Mouse (Mus musculus): ENCODE measurements around the gene 4930455H04Rik.

DNA sequence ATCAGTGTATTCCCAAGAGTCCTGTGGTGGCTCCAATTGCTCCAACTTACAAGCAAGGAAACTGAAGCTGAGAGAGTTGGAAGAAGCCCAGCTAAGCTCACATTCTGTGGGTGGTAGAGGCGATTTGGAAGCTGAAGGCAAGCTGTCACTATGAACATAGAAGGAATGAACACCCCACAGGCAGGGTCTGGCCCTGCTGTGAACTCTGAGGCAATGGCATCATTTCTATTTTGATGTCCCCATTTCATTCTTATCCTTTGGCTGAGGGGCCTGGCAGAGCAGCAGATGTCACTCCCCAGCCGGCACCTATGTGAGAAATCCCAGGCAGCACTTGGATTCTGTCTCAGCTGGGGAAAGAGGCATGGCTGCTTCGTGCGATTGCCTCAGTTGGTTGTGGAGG is 24.6 kb upstream of the 4930455H04Rik start:
- TF ChIP-seq CTCF (IDR thresholded peaks at IDR 0.05; ENCODE audit: borderline replicate concordance, insufficient read depth, low read depth, low read length) (no peak), POLR2A (IDR thresholded peaks at IDR 0.05; ENCODE audit: borderline replicate concordance, insufficient read depth, low read length) (no peak)

Measured in cerebellum, adult 2 months (tissue).